Mouse (Mus musculus) lung, embryonic 14.5 days (tissue): ENCODE measurements around the gene Plcb4. TPM values are rescaled to one million over a fixed set of nuclear protein-coding genes. Genes with fewer than 3 reads are reported as not detected.

Source experiments
- ATAC-seq: fragments of 200-750 bp; cut with Nextera tagmentation; 2 replicates; pipeline ENCODE4 v1.8.0; 2017; ENCODE audit warnings: mild to moderate bottlenecking, moderate TSS enrichment, moderate library complexity; ENCODE audit not compliant: insufficient read depth
- DNase-seq: peaks from one replicate; pipeline ENCODE4 v3.0.0-alpha.2; 2015
- H3K27ac ChIP-seq: fragments of 300-500 bp; sonication (generic); 2 replicates; pipeline ENCODE4 v1.5.1; 2014; ENCODE audit warnings: low read depth, mild to moderate bottlenecking, moderate library complexity
- H3K27me3 ChIP-seq: fragments of 300-500 bp; sonication (generic); 2 replicates; pipeline ENCODE4 v1.6.1; 2014; ENCODE audit warnings: low read length, control low read depth; ENCODE audit not compliant: insufficient read depth
- H3K36me3 ChIP-seq: fragments of 300-500 bp; sonication (generic); 2 replicates; pipeline ENCODE4 v1.6.1; 2014; ENCODE audit warnings: control low read depth; ENCODE audit not compliant: insufficient read depth
- H3K4me1 ChIP-seq: fragments of 300-500 bp; sonication (generic); 2 replicates; pipeline ENCODE4 v1.6.1; 2014; ENCODE audit warnings: antibody characterized with exemption, control low read depth; ENCODE audit not compliant: insufficient read depth
- H3K4me2 ChIP-seq: fragments of 300-500 bp; sonication (generic); 2 replicates; pipeline ENCODE4 v1.6.1; 2014; ENCODE audit warnings: mild to moderate bottlenecking
- H3K4me3 ChIP-seq: fragments of 300-500 bp; sonication (generic); 2 replicates; pipeline ENCODE4 v1.5.1; 2014; ENCODE audit warnings: low read depth, low read length
- H3K9ac ChIP-seq: fragments of 300-500 bp; sonication (generic); 2 replicates; pipeline ENCODE4 v1.6.1; 2014
- H3K9me3 ChIP-seq: fragments of 300-500 bp; sonication (generic); 2 replicates; pipeline ENCODE4 v1.6.1; 2016; ENCODE audit warnings: low read depth, low read length, control low read depth
- CTCF ChIP-seq: IDR thresholded peaks from 2 replicates; pipeline ENCODE4 v1.5.1; 2016; ENCODE audit warnings: antibody characterized with exemption, low read depth
- WGBS: fragments of 180-500 bp; shearing (Covaris S2); extraction: QIAGEN DNeasy Blood & Tissue Kit; methylation state at CpG from one replicate; pipeline ENCODE4 v1.1.7; 2014; 5-methylcytosine and 5-hydroxymethylcytosine counted together
- polyA plus RNA-seq: library from polyadenylated mRNA; unstranded; fragments of >200 nt; fragmentation: Nextera tagmentation; extraction: Ambion mirVana; gene quantifications from 2 replicates; pipeline ENCODE4 v1.2.1, GENCODE M21; 2014

Gene Plcb4
- polyA plus RNA-seq, 1 experiment from 2014 or later = 20.5 TPM

DNA sequence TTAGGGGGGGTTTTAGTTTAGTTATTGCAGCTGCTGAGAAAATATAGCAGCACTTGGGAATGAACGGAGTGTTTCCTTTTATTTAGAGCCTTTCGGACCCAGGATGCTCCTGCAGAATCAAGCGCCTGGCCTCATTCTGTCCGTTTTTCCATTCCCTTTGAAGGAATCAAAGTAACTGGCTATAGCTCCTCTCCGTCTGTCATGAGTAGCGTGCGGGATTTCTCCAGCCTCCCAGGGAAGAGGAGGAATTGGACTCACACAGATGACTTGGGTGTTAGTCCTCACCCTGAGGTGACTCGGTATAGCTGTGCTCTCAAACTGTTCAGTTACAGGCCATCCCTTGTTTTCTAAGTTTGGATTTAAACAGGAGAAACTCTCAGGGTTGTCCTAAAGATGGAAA is 14.8 kb downstream of the Plcb4 start:
- no peak overlapping the region for H3K4me2 ChIP-seq
- no peak for ATAC-seq
- 83% methylated on average over 8 of the region's 8 CpGs for WGBS

DNA sequence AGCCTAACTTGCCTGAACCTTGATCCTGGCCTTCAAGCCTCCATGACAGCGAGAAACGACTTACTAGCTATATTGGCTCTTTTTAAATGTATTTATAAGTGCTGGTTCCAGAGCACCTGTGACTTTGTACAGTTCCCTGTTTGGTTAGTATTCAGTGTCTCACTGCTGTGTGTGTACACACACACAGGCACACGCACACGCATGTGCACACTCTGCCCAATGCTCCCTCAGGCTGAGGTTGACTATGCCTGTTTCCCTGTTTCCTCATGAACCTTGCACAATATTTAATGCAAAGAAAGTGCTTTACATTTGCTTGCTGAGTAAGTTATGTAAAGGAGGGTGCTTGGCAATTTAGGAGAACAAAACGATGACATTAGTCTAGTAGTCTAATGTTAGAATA is 16.5 kb downstream of the Plcb4 start:
- H3K4me1 ChIP-seq = no peaks in the 10 kb centered on the region
- H3K36me3 ChIP-seq = no peaks in the 10 kb centered on the region
- no peak overlapping the region for H3K9ac ChIP-seq
- H3K4me2 ChIP-seq = no peak overlapping the region
- no peak overlapping the region for H3K4me3 ChIP-seq
- DNase-seq (no peak), ATAC-seq (no peak)
- H3K27ac ChIP-seq = no peak overlapping the region
- H3K27me3 ChIP-seq = no peaks in the 10 kb centered on the region
- WGBS = 77% methylated on average over 5 of the region's 5 CpGs
- TF ChIP-seq CTCF = no peak
- no peaks in the 10 kb centered on the region for H3K9me3 ChIP-seq

More for the DNA sequence above, 14.8 kb downstream of the Plcb4 start:
- Histone ChIP-seq H3K27ac (no peak overlapping the region), H3K36me3 (no peaks in the 10 kb centered on the region), H3K4me3 (no peak overlapping the region), H3K9me3 (no peaks in the 10 kb centered on the region), H3K9ac (no peak overlapping the region), H3K27me3 (no peaks in the 10 kb centered on the region), H3K4me1 (no peaks in the 10 kb centered on the region)
- no peak for TF ChIP-seq CTCF
- DNase-seq = no peak

DNA sequence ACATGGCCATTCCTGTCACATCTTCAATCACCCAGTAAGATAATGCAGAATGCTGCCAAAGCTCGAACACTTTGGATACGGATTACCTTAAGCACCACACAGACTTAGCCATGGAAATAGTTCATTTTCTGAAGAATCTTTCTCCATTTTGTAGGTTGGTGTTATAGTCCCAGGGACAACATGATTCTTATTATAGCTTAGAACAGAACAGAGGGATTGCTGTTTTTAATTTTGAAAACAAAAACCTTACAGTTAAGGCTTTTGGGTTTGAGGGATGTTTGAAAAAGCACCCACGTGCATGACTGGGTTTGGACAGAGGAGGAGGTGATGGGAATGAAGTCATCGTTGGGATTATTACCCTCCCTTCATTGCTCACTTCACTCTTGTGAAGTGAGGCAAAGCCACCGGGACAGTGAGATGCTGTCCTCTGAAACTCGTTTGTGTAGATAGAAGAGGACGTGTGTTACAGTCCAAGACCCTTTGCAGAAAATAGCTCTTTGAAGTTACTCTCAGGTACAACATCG is 18.2 kb downstream of the Plcb4 start:
- Histone ChIP-seq H3K36me3 (no peaks in the 10 kb centered on the region), H3K4me2 (no peak overlapping the region), H3K27ac (no peak overlapping the region), H3K4me1 (no peaks in the 10 kb centered on the region), H3K4me3 (no peak overlapping the region), H3K27me3 (no peaks in the 10 kb centered on the region), H3K9me3 (no peaks in the 10 kb centered on the region), H3K9ac (no peak overlapping the region)
- TF ChIP-seq CTCF = no peak
- DNase-seq (no peak), ATAC-seq (no peak)
- WGBS = 60% methylated on average over 8 of the region's 8 CpGs

DNA sequence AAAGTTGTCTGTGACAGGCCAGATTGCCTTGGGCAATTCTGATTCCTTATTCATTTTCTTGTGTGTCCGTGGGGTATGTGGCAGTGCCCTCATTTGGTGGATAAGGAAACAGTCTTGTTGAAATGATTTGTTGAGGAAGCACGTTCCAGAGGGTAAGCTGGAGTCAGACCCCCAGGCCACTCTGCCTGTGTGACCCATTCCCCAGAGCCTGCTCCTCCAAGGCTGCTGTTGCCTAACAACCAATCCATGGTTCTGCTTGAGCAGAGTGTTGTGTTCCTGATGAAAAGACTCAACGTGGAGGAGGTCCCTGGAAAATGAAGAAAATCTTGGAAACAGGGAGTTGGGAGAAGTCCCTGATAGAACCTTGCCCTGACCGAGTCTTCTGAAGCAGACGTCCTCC is 18.8 kb downstream of the Plcb4 start:
- DNase-seq (no peak), ATAC-seq (no peak)
- Histone ChIP-seq H3K27me3 (no peaks in the 10 kb centered on the region), H3K27ac (no peak overlapping the region), H3K9me3 (no peaks in the 10 kb centered on the region), H3K4me3 (no peak overlapping the region), H3K4me2 (no peak overlapping the region), H3K36me3 (no peaks in the 10 kb centered on the region), H3K4me1 (no peaks in the 10 kb centered on the region), H3K9ac (no peak overlapping the region)
- no peak for TF ChIP-seq CTCF
- WGBS = 68% methylated on average over 5 of the region's 5 CpGs

DNA sequence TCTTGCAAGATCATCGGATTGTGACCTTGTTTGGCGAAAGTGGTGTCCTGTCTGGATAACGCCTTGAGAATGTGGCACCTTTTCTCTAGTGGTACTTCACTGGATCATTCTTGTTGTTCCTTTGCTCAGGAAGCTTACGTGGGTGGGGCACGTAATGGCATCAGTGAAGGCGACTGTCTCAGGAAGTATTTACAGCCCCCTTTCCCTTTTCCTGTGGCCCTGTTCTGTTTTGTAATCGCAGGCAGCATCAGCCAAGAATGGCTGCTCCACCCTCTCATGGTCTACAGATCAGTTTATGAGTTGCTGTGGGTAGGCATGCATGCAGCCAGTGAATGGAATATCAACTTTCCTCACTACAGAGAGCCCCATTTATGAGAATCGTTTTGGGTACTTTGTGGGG is 21.2 kb downstream of the Plcb4 start:
- ATAC-seq (no peak), DNase-seq (no peak)
- Histone ChIP-seq H3K4me1 (no peaks in the 10 kb centered on the region), H3K4me3 (no peak overlapping the region), H3K9me3 (no peaks in the 10 kb centered on the region), H3K36me3 (no peaks in the 10 kb centered on the region), H3K27ac (no peak overlapping the region), H3K27me3 (no peaks in the 10 kb centered on the region), H3K4me2 (no peak overlapping the region), H3K9ac (no peak overlapping the region)
- no peak for TF ChIP-seq CTCF
- WGBS = 78% methylated on average over 8 of the region's 8 CpGs

DNA sequence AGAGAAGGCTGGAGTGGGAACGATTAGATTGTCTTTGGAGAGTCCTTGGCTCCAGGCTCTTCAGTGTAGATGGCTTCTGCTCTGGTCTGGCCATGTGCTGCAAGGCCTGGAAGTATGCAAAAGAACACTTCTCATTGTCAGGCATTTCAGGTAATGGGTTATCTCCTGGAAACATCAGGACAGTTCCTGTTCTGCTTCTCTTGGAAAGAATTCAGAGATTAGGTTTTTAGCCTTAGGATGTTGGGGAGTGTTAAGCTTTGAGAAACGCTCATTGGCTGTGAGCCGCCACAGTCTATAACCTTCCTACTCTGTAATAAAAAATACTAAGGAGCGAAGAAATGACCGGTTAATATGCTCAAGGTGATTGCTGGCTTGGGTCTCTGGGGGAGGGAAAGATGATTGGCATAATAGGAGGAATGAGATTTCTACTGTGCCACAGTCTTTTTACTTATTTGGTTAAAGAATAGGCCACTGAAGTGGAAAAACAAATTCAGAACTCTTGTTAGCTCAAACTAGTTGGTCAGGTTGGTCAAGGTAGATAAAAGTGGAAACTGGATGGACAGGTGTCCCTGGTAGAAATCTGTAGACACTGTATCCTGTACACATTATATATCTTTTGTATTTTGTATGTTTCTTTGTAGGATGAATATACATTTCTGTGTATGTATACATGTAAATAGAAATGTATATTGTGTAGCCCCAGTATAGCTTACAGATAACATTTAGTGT is 21.8 kb downstream of the Plcb4 start:
- Histone ChIP-seq H3K4me2 (no peak overlapping the region), H3K4me3 (no peak overlapping the region), H3K27me3 (no peaks in the 10 kb centered on the region), H3K4me1 (no peaks in the 10 kb centered on the region), H3K27ac (no peak overlapping the region), H3K9me3 (no peaks in the 10 kb centered on the region), H3K9ac (no peak overlapping the region), H3K36me3 (no peaks in the 10 kb centered on the region)
- ATAC-seq (no peak), DNase-seq (no peak)
- no peak for TF ChIP-seq CTCF
- WGBS = 82% methylated on average over 5 of the region's 5 CpGs

DNA sequence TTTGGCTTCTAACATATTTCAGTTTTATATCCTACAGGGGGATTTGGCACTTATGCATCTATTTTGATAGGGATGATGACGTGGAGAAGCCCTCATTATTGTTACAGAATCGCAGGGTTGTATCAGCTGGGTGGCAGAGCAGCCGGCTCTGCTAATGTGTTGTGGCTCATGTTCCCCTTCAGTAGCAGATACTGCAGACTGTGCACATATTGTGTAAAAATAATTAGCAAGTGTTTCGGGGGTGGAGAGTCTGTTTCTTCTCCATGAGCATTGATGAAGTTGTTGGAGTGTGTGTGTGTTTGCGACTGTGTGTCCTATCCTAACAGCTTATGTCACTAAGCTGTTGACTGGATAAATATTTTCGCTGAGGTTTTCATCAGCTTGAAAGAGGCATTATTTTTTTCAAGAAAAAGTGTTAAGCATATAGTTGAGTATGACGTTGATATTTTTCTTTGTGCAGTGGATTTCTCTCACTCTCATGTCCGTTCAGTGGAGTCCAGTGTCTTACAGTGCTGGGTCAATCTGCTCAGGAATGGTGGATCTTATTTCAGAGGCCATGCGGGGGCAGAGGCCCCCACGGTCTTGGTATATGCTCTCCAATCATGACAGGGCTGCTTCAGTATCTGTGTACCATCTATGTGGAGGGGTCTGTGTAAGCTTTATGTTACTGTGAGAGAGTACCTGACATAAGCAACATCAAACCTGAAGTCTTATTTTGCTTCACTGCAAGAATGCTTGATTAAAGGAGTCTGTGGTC is 25.1 kb downstream of the Plcb4 start:
- Histone ChIP-seq H3K27ac (no peak overlapping the region), H3K27me3 (no peaks in the 10 kb centered on the region), H3K4me3 (no peak overlapping the region), H3K9ac (no peak overlapping the region), H3K9me3 (no peaks in the 10 kb centered on the region), H3K36me3 (no peaks in the 10 kb centered on the region), H3K4me1 (no peaks in the 10 kb centered on the region), H3K4me2 (no peak overlapping the region)
- DNase-seq (no peak), ATAC-seq (no peak)
- no peak for TF ChIP-seq CTCF
- 79% methylated on average over 10 of the region's 10 CpGs for WGBS
